Mouse (Mus musculus) kidney, postnatal 14 days (tissue): ENCODE measurements around the gene Atp5d.

Experiments
- DNase-seq: peaks from one replicate; pipeline ENCODE4 v3.0.0; 2022; ENCODE audit warnings: mixed read lengths

The Atp5d gene

DNA sequence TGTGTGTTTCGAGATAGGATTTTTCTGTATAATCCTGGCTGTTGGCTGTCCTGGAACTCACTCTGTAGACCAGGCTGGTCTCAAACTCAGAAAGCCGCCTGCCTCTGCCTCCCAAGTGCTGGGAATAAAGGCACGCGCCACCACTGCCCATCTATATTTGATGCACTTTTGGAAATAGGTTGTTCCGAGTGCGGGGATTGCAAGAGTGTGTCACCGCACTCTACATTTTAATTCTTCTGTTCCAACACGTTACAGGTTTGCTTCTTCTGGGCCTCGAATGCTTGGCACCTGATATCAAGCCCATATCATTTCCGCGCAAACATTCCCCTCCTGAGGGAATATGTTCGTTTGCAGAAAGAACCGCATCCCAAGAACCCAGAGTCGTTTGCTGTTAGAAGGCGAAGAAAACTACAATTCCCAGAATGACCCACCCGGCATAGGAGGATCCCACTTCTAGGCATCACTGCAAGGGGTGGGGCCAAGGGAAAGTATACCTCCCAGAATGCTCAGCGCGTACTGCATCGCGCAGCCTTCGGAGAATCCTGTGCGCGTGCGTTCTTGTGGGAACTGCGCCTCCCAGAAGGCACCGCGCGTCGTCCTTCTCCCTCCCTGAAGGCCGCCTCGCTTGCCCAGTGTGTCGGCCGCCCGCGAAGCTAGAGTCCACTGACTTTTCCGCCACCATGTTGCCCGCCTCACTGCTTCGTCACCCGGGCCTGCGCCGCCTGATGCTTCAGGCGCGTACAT lies 3.5 kb downstream of the Atp5d start:
- DNase-seq, result peak; percentile 98

DNA sequence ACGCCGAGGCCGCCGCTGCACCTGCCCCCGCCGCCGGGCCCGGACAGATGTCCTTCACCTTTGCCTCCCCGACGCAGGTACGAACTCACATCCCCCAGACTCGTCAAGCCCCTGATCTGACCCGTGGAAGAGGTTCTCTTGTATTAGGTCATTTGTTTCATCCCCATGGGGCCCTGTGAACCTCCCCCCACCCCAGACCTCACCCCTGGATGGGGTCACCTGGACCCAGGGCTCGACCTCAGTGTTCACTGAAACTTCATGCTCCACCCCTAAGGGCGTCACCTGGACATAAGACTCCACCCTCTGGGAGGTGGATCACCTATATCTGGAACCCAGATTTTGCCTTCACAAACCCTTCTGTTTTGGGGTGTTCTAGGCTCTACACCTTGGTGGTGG lies 4.1 kb downstream of the Atp5d start:
- DNase-seq, result peak; percentile 73

DNA sequence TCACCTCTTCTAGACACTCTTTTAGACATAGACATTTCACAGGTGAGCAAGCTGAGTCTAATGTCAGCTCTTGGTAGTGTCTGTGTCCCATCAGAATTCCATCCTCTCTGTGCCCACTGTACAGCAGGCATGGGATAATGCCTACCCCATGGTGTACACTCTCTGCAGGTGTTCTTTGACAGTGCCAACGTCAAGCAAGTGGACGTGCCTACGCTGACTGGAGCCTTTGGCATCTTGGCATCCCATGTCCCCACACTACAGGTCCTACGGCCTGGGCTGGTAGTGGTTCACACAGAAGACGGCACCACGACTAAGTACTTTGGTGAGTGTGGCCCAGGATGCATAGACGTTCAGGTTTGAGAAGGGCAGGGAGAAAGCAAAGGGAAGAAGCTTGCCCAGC lies 5.2 kb downstream of the Atp5d start:
- no peak for DNase-seq

DNA sequence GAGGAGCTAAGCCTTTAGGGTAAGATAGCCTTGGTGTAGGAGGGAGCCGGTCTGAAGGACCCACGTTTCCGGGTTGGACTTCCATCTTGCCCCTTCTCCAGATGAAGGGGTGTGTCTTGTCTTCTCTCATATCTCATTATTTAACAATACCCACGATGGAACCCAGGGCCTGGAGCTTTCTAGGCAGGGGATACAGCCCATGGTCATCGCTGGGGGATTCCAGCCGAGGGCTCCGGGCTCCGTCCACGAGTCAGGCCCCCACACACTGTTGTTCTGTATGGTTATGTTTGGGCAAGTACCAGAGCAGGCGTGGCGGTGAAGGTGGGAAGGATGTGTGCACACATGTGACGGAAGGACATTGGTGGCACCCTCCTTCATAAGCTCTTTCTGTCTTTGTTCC lies 5.7 kb downstream of the Atp5d start:
- no peak for DNase-seq

DNA sequence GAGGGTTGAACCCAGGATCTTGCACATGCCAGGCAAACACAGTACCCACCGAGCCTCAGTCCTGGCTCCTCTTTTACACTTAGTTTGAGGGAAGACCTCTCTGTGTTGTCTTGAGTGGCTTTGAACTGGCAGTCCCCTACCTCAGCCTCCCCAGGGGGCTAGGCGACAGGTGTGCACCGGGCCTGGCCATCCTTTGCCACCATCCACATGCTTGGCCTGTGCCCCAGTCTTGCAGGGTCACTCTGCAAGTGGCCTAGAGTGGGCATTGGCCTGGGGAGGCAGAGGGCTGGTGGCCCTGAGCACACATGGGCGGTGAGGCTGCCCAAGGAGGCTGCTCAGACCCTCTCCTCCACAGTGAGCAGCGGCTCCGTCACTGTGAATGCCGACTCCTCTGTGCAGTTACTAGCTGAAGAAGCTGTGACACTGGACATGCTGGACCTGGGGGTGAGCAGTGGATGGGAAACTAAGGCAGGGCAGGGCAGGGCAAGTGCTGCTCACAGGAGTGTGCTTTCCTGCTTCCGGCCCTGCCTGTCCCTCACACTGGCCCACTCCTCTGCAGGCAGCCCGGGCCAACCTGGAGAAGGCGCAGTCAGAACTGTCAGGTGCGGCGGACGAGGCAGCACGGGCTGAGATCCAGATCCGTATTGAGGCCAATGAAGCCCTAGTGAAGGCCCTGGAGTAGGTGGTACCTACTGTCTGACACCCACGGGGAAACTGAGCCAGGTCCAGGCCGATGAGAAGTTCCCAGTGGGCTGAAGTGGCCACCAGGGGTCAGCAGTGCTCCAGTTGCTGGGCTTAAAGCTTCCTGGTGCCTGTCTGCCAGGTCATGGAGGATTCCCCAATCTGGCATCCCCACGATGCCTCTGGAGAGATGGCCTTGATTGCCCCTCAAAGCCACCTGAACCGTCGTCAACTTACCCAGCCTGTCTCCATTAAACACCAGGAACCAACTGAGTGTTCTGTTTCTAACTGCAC lies 6.7 kb downstream of the Atp5d start:
- DNase-seq, result peak; percentile 78

DNA sequence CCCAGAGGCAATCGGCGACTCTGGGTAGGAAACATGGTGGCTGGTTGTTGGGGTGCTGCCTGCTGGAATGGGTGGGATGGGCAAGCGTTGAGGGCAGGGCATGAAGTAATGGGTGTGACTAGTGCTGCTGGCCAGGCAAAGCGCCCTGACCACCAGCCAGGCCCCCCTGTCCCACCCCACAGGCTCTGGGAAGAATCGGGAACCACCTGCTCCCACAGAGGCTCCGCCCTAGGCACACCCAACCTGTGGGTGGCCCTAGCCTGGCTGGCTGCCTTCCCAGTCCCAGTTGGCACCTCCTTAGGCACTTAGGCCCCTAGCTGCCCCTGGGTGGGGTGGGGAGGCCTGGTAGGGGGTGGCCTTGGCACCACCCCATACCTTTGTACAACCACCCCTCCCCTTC lies 7.5 kb downstream of the Atp5d start:
- peak; percentile 78 for DNase-seq

DNA sequence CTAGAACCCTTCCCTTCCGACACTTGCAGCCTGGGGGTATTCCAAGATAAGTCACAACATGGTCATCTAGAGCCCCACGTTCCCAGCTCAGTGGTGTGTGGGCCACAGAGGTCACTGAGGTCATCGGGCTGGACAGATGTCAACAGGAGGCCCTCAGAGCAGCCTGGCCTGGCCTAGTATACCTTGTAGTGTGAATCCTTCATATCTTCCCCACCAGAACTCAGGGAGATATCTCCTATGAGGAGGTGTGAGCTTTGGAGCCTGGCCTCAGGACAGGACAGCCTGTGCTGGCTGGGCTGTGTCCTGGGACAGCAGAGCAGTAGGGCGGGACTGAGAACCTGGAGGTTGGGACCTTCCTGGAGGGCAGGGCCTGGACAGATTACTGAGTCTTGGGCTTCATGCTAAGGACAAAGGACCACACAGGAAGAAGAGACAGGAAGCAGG lies 8.2 kb downstream of the Atp5d start:
- DNase-seq, result peak; percentile 56

DNA sequence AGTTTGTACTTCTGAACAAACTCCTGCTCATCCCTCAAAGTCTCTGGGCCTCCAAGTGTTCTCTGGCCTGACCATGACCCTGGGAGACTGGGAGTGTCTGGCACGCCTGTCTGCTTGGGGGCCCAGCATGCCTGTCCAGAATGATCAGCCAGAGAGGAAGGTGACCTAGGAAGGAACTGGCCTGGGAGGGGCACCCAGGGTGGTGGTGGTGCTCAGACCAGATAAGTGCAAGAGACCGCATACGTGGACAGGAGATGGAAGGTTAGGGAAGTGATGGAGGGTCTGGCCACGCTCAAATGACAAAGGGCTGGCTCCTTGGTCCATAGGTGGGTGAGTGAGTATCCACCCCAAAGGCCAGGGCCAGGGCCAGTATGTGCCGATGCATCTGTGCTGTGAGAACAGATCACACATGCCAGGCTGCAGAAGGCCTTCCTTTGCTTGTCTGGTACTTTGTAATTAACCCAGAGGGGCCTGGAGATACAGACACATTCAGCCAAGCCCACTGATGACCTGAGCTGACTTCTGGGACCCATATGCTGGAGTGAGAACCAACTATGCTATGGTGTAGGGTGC lies 8.8 kb downstream of the Atp5d start:
- no peak for DNase-seq

DNA sequence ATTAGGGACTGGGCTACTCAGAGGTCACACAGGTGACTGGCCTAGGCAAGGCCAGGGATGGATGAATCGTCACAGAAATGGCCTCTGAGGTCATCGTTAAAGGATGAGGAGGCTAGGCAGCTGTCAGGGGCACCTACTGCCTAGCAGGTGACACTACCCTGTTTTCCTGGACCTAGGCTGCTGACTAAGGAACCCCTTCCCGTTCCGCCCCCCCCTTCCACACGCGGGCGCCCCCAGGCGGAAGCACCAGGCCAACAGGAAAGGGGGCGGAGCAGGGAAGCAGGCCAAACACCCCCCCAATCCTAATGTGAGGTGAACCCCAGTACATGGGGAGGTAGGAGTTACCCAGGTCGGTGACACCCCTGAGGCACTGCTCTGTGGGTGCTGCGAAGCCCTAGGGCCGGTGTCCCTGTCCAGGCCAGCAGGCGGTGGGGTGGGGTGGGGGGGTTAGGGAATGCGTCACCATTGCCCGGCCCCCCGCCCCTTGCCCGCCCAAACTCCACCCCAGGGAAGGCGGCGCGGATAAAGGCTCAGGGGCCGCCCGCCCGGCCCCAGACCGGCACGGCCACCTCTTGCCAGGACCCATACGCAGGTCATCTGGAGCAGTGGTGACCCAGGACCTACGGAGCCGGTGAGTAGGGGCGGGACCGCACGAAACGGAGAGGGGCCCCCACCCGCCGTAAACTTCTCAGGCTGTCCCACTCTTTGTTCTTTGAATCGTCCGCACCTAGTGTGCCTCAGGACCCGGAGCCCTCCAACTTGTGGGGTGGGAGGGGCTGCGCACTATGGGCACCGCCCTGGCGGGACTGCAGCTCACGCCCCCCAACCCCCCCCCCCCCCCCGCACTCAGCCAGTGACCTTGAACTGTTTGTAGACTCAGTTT lies 9.5 kb downstream of the Atp5d start, which contains the start of gene Midn:
Midn (plus strand) TSS at position 554 of the 883 bp plus-strand sequence.
- DNase-seq, result peak; percentile 93

DNA sequence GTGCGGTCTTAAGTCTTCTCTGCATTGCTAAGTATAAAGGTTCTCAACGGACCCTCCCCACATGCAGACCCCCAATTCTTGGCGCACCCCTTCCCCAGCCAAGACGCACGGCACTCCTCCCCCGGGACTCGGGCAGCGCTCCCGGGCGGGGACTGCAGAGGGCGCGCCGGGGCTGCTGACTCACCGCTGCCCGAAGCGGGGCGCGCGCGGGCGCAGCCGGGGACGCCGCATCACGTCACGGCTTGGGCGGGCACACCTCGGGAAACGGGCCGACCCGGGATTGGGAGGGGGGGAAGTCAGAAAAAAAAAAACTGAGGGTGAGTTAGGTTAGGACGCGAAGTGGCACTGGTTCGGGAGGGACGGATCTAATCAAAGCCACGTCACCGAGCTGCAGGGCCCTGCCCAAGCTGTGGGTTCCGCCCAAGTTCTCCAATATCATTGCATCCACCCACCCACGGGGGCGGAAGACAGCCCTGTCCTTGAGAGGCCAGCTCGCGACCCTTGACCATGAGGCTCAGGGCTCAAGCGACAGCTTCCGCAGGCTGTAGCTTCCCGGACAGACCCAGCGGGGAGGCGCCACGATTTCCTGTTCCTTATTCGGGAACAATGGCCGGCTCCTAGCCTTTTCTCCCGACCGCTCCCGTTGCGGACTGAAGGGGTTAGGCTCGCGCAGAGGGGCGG lies 10.3 kb downstream of the Atp5d start:
- DNase-seq, result peak; percentile 96

DNA sequence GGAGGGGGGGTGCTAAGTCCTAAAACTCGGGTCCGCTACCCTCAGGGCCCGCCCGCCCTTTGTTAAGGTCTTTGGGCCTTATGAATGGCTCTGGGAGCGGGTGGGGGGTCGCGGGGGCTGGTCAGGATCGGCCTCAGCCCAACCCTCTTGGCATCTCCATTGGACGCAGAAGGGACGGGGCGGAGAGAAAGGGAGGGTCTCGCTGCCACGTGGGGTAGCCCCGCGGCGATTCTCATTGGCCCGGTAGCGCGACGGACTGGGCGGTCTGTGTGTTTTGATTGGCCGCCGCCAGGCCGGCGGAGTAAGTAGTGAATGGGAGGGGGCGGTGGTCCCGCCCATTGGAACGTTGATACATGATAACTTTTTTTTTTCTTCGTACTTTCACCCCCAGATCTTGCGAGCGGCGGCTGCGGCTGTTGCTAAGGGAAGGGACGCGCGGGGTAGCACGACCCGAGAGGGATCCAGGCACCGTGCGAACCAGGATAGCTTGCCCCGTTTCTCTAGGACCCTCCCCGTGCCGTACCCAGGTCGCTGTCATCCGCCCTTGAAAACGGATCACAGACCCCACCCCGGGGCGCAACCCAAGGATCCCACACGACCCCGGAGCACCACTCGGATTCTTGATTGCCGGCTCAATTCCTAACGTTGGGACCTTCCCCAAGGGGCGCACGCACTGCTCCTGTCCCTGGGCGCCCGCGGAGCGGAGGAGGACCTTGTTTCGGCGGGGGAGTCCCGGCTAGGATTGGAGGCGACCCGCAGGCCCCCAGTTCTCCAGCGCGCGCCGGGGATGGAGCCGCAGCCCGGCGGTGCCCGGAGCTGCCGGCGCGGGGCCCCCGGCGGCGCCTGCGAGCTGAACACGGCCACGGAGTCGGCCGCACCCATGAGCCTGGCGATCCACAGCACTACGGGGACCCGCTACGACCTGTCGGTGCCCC lies 11.1 kb downstream of the Atp5d start:
- peak; percentile 99 for DNase-seq

DNA sequence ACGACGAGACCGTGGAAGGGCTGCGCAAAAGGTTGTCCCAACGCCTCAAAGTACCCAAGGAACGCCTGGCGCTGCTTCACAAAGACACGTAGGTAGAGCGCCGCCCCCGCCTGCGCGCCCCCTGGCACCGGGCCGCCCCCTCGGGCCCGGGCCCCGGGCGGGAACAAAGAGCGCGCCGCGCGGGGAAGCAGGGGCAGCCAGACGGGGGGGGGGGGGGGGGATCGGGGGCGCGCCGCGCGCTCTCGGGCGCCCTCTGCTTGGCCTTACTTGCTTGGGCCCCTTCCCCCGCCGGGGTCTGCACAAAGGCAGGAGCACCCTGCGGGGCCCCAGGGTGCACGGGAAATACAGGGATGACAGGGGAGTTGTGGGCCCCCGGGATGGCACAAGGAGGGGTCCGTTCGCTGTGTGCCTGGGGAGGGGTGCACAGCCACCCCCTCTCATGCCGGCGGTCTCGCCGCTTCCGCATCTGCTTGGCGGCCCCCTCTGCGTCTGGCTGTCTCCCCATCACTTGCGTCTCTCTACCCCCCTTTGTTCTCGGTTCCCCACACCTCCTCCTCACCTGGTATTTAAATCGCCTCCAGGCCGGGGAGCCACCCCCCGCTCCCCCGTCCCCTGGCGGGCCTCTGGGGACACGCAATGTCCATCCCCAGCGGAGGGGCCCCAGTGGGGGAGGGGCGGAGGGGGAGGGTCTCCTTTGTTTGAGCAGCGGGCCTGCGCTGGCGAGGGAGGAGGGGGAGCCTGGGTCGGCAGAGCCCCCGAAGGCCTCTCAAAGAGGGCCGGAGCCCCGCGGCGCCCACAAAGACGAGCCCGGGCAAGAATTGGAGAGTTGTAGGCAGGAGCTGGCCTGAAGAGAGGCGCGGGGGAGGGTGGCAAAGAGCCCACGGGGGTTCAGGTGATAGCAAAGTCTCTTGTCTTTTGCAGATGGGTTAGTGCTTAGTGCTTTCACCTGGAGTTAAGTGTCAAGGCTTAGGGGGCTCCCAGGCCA lies 12.1 kb downstream of the Atp5d start:
- DNase-seq, result peak; percentile 72

DNA sequence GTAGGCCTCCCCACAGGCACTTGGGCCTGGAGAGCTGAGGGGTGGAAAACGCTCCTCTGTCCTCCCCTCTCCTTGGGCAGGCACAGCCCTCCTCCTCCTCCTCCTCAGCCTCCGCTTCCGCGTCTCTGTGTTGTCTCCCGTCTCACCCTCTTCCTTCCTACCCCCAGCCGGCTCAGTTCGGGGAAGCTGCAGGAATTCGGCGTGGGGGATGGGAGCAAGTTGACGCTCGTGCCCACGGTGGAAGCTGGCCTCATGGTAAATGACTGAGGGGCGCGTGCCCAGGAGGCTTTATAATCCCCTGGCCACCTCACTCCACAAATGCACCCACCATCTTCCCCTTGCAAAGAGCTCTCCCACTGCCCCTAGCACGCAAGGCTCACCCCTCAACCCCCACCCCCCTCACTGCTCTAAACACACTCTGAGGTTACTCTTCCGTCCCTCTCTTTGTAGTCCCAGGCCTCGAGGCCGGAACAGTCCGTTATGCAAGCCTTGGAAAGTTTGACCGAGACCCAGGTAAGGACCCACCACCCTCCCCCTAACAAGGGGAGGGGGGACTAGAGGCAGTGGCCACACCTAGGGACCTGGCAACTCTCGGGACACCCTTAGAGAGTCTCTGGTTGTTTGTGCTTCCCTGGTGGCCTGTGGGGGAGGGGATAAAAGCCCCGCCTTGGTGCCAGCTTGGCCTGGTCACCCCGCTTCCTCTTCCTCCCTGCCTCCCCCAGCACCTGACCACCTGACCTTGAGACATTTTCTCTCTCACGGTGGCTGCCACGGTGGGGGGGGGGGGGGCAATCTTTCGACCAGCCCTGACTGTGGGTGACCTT lies 13.0 kb downstream of the Atp5d start:
- peak; percentile 88 for DNase-seq

DNA sequence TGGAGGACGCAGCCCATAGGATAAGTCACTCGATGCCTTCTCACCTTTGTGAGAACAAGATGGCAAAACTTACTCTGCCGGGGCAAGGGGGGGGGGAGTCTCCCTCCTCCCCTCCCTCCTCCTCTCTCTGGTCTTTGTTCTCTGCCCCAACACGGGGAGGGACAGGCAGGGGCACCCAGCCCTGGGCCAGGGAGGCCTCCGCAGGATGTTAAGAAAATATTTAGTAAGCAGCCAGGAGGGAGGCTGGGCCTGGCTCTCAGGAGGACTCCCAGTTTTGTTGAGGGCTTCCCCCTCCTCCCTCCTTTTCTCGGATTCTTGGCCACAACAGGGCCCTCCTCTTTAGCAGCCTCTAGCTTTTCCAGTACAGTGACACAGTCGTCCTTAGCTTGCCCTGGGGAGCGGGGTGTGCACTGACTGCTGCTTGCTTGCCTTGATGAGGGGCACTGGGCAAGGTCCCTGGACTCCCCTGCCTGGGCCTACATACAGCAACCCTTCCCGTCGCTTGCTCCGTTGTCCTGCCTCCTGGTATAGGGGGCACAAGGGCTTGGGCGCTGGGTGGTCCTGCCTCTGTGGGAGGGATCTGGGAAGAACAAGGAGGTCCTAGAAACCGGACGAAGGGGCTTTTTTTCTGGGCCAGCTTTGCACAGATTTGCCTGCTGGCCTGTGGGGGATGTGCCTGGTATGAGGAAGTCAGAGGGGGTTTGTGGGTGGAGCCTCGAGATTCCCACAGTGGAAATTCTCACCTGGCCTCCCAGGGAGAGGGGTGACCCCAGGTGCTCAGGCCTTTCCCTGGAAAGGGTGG lies 13.8 kb downstream of the Atp5d start:
- DNase-seq, result peak; percentile 87

DNA sequence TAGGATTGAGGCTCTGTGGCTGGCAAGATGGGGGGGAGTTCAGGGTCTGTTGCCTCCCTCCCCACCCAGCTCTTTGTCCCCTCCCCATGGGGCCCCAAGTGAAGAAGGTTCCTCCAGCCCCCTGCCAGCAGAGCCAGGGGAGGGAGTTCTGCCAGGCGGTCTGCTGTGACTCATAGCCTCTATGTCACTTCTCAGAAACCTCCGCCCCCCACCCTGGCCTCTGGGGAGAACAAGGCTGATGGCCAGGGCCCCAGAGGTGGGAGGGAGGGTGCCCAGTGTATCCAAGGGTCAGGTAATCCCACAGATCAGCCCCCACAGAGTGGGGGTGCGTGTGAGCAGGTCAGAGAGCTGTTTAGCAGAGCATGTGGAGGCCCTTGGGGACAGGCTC lies 14.4 kb downstream of the Atp5d start:
- DNase-seq, result peak; percentile 89

DNA sequence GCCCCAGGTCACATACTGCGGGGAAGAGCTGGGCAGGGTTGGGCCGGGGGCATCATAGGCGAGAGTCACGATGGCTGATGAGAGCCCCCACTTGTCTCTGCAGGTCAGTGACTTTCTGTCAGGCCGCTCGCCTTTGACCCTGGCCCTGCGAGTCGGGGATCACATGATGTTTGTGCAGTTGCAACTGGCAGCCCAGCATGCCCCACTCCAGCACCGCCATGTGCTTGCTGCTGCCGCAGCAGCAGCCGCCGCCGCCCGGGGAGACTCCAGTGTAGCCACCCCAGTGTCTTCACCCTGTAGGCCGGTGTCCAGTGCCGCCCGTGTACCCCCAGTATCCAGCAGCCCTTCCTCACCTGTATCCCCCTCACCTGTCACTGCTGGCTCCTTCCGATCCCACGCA lies 15.3 kb downstream of the Atp5d start:
- peak; percentile 58 for DNase-seq

DNA sequence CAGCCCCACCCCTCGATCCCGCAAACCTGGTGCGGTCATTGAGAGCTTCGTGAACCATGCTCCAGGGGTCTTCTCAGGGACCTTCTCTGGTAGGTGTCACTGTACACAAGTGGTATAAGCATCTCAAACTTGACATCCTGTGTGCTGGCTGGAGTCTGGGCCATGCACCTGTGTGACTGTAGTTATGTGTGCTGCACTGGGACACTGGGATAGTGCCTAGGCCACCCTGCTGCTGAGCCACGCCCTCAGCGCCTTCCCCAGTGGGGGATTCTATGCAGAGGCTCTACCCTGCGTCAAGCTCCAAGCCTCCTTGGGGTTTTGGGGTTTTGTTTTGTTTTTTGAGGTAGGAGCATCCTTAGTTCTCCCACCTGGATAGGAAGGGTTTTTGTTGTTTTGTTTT lies 16.0 kb downstream of the Atp5d start:
- no peak for DNase-seq

DNA sequence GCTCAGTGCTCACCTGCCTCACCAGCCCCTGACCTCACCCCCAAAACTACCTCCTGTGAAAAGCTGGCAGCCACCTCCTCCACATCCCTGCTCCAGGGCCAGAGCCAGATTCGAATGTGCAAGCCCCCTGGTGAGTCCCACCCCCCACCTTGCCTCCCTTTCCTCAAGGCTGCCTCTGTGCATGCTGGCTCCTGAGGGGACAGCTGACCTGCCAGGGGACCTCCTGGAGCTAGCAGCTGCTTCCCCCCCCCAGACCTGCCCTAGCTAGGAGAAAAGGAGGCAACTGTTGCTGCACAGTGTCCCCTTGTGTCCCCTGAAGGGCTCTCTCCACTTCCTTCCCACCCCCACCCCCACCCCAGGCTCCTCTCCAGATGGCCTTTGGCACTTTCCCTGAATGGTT lies 16.8 kb downstream of the Atp5d start:
- no peak for DNase-seq
